Mouse (Mus musculus) left cerebral cortex, adult 18-20 months (tissue): ENCODE measurements at regions not wholly inside any gene's neighbourhood (a gene's known extent, or its start where the extent isn't known, plus 50 kb on each side); places are given as distances from the start of the nearest gene placed in this dataset.

ENCODE experiments used
- DNase-seq, 2 experiments: peaks; one replicate each; pipeline ENCODE4 v3.0.0; 2021 to 2022; ENCODE audit warnings: low spot score in 2 of 2, mixed read lengths in 1 of 2

GRCm38 (mm10) chr4:47622851-47623743 lies 148.6 kb downstream of the Sec61b start:
- DNase-seq: no peak

- DNase-seq: no peak
Measured at GRCm38 (mm10) chr4:47630006-47630405, 155.5 kb downstream of the Sec61b start.

- no peak for DNase-seq
Measured at GRCm38 (mm10) chr4:47630427-47630826, 156.0 kb downstream of the Sec61b start.

GRCm38 (mm10) chr4:47638876-47639494 lies 164.5 kb downstream of the Sec61b start:
- no peak for DNase-seq

- no peak for DNase-seq
Measured at GRCm38 (mm10) chr4:47645093-47645492, 170.6 kb downstream of the Sec61b start.

- DNase-seq: no peak
Measured at GRCm38 (mm10) chr4:47648701-47649100, 174.2 kb downstream of the Sec61b start.

GRCm38 (mm10) chr4:47649951-47650350 lies 175.5 kb downstream of the Sec61b start:
- no peak for DNase-seq

- DNase-seq: no peak
Measured at GRCm38 (mm10) chr4:47651521-47651920, 177.1 kb downstream of the Sec61b start.

- no peak for DNase-seq
Measured at GRCm38 (mm10) chr4:47653143-47653542, 178.7 kb downstream of the Sec61b start.

GRCm38 (mm10) chr4:47669519-47669918 lies 195.1 kb downstream of the Sec61b start:
- DNase-seq: no peak

- DNase-seq: no peak
Measured at GRCm38 (mm10) chr4:47670476-47670875, 196.0 kb downstream of the Sec61b start.

- DNase-seq: no peak
Measured at GRCm38 (mm10) chr4:47671362-47671761, 196.9 kb downstream of the Sec61b start.

GRCm38 (mm10) chr4:47681141-47681540 lies 206.7 kb downstream of the Sec61b start:
- no peak for DNase-seq

GRCm38 (mm10) chr4:47691207-47691606 lies 216.7 kb downstream of the Sec61b start:
- no peak for DNase-seq

- DNase-seq: no peak
Measured at GRCm38 (mm10) chr4:47692654-47693053, 218.2 kb downstream of the Sec61b start.

- DNase-seq: peak; percentile 21 to 51
Measured at GRCm38 (mm10) chr4:47693221-47693620, 218.8 kb downstream of the Sec61b start.

- DNase-seq: no peak
Measured at GRCm38 (mm10) chr4:47697071-47697470, 222.6 kb downstream of the Sec61b start.

GRCm38 (mm10) chr4:47698514-47698913 lies 224.1 kb downstream of the Sec61b start:
- DNase-seq: no peak

- DNase-seq: no peak
Measured at GRCm38 (mm10) chr4:47698926-47699325, 224.5 kb downstream of the Sec61b start.

GRCm38 (mm10) chr4:47703501-47703900 lies 229.0 kb downstream of the Sec61b start:
- no peak for DNase-seq

GRCm38 (mm10) chr4:47704607-47705006 lies 230.1 kb downstream of the Sec61b start:
- DNase-seq: no peak

- DNase-seq: peak; percentile 77
Measured at GRCm38 (mm10) chr4:47707966-47708365, 233.5 kb downstream of the Sec61b start.

- DNase-seq: no peak
Measured at GRCm38 (mm10) chr4:47713387-47713786, 238.9 kb downstream of the Sec61b start.
